Mouse (Mus musculus) C2C12 (cell line): ENCODE results near the gene Mtg1. TPM values are rescaled to one million over a fixed set of nuclear protein-coding genes. Genes with fewer than 3 reads are reported as not detected.

Source experiments
- H3K27me3 ChIP-seq: one replicate; pipeline ENCODE4 v1.6.1; 2011; ENCODE audit not compliant: control insufficient read depth, insufficient read depth, insufficient read length
- H3K36me3 ChIP-seq: one replicate; pipeline ENCODE4 v1.6.1; 2011; ENCODE audit not compliant: control insufficient read depth, insufficient read depth
- H3K4me3 ChIP-seq: one replicate; pipeline ENCODE4 v1.5.1; 2011; ENCODE audit warnings: mild to moderate bottlenecking, control low read depth; ENCODE audit not compliant: poor library complexity, insufficient read depth, severe bottlenecking
- H3K79me2 ChIP-seq: one replicate; pipeline ENCODE4 v1.6.1; 2011; ENCODE audit not compliant: control insufficient read depth, insufficient read depth
- H3K79me3 ChIP-seq: one replicate; pipeline ENCODE4 v1.6.1; 2011; ENCODE audit warnings: low read depth, control low read depth
- H3ac ChIP-seq: one replicate; pipeline ENCODE3; 2011; ENCODE audit warnings: low read depth; ENCODE audit not compliant: control insufficient read depth, insufficient read length
- CEBPB ChIP-seq: IDR thresholded peaks from one replicate; pipeline ENCODE4 v1.6.1; 2011; ENCODE audit warnings: low read depth, mild to moderate bottlenecking, control low read depth, moderate library complexity
- CTCF ChIP-seq: IDR thresholded peaks from one replicate; pipeline ENCODE4 v1.5.1; 2011; ENCODE audit not compliant: control insufficient read depth, insufficient read depth, insufficient read length
- FOSL1 ChIP-seq: IDR thresholded peaks from one replicate; pipeline ENCODE4 v1.8.0; 2011; ENCODE audit warnings: mild to moderate bottlenecking, low read length; ENCODE audit not compliant: poor library complexity, insufficient read depth, severe bottlenecking
- MAX ChIP-seq: IDR thresholded peaks from one replicate; pipeline ENCODE4 v1.6.1; 2011; ENCODE audit warnings: mild to moderate bottlenecking, control low read depth
- MYOD1 ChIP-seq: IDR thresholded peaks from one replicate; pipeline ENCODE4 v1.6.1; 2011; ENCODE audit warnings: low read depth; ENCODE audit not compliant: control insufficient read depth, insufficient read length
- MYOG ChIP-seq: IDR thresholded peaks from one replicate; pipeline ENCODE4 v1.6.1; 2011; ENCODE audit not compliant: control insufficient read depth, insufficient read length; ENCODE audit errors: extremely low read depth
- USF1 ChIP-seq: IDR thresholded peaks from one replicate; pipeline ENCODE4 v1.6.1; 2011; ENCODE audit warnings: low read depth, mild to moderate bottlenecking, control low read depth, moderate library complexity
- polyA plus RNA-seq: library from polyadenylated mRNA; unstranded; fragments of >200 nt; fragmentation: generic; extraction: Trizol; gene quantifications from one replicate; pipeline ENCODE4 v1.2.1, GENCODE M21; 2012; ENCODE audit warnings: missing spikeins

Mtg1 gene
- polyA plus RNA-seq, 1 experiment: 16.9 TPM

DNA sequence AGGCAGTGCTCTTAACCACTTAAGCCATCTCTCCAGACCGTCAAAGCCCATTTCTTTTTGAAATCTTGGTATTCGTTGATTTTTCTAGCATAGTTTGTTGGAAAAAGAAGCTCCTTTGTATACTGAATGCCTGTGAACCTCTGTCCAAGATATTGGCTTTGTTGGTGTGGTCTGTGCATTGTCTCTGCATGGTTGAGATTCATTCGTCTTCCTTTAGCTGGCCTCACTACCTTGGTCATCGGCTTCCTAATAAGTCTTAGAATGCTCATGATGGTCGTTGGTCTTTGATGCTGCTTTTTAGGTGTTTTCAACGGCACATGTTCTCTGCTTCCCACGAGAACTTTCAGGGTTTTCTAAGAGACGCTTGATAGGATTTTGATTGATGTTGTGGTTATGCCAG lies 58.6 kb downstream of the Mtg1 start:
- Histone ChIP-seq H3K36me3 (no peaks in the 10 kb centered on the region), H3K4me3 (no peak overlapping the region), H3ac (no peak overlapping the region), H3K79me3 (no peaks in the 10 kb centered on the region), H3K27me3 (no peaks in the 10 kb centered on the region), H3K79me2 (no peaks in the 10 kb centered on the region)
- TF ChIP-seq CEBPB: no peak
- TF ChIP-seq MAX: no peak
- TF ChIP-seq MYOG: no peak
- TF ChIP-seq USF1: no peak
- TF ChIP-seq FOSL1: no peak
- TF ChIP-seq MYOD1: no peak
- TF ChIP-seq CTCF: no peak

Other genes starting within 250 kb of the Mtg1 start
- gene Kndc1, start 242.9 kb upstream of the Mtg1 start, polyA plus RNA-seq: not detected
- gene Utf1, start 193.8 kb upstream of the Mtg1 start, polyA plus RNA-seq: not detected
- gene 6430531B16Rik, start 158.8 kb upstream of the Mtg1 start, polyA plus RNA-seq: 0.08 TPM
- gene Adam8, start 145.0 kb upstream of the Mtg1 start, polyA plus RNA-seq: 3.7 TPM
- gene Zfp511, start 101.2 kb upstream of the Mtg1 start, polyA plus RNA-seq: 55.8 TPM
- 31.7 TPM for gene Tubgcp2, start 100.9 kb upstream of the Mtg1 start, polyA plus RNA-seq
- 0.01 TPM for gene Msx3, start 88.5 kb upstream of the Mtg1 start, polyA plus RNA-seq
- not detected for gene Caly, start 55.0 kb upstream of the Mtg1 start, polyA plus RNA-seq
- not detected for gene Prap1, start 44.2 kb upstream of the Mtg1 start, polyA plus RNA-seq
- gene Fuom, start 35.1 kb upstream of the Mtg1 start, polyA plus RNA-seq: 21.5 TPM
- 10.1 TPM for gene Paox, start 21.8 kb upstream of the Mtg1 start, polyA plus RNA-seq
- 149 TPM for gene Echs1, start 21.1 kb upstream of the Mtg1 start, polyA plus RNA-seq
- not detected for gene Sprn, start 17.3 kb downstream of the Mtg1 start, polyA plus RNA-seq
- not detected for gene Olfr522, start 27.2 kb downstream of the Mtg1 start, polyA plus RNA-seq
- not detected for gene Olfr523, start 35.7 kb downstream of the Mtg1 start, polyA plus RNA-seq
- not detected for gene Olfr524, start 68.4 kb downstream of the Mtg1 start, polyA plus RNA-seq
- gene Cd163l1, start 80.7 kb downstream of the Mtg1 start, polyA plus RNA-seq: not detected
- gene 5830411N06Rik, start 109.7 kb downstream of the Mtg1 start, polyA plus RNA-seq: not detected
- gene Olfr525, start 183.3 kb downstream of the Mtg1 start, polyA plus RNA-seq: not detected
- not detected for gene Olfr527, start 196.5 kb downstream of the Mtg1 start, polyA plus RNA-seq
- gene Olfr60, start 224.1 kb downstream of the Mtg1 start, polyA plus RNA-seq: not detected
- gene Olfr530, start 238.8 kb downstream of the Mtg1 start, polyA plus RNA-seq: not detected